Mouse (Mus musculus): ENCODE measurements around the gene Dst.
"Not testable (repeated sequence)": the region's sequence is repeated elsewhere in the genome, so short reads cannot be mapped to it uniquely, and the experiment has no call there.

Gene Dst

DNA sequence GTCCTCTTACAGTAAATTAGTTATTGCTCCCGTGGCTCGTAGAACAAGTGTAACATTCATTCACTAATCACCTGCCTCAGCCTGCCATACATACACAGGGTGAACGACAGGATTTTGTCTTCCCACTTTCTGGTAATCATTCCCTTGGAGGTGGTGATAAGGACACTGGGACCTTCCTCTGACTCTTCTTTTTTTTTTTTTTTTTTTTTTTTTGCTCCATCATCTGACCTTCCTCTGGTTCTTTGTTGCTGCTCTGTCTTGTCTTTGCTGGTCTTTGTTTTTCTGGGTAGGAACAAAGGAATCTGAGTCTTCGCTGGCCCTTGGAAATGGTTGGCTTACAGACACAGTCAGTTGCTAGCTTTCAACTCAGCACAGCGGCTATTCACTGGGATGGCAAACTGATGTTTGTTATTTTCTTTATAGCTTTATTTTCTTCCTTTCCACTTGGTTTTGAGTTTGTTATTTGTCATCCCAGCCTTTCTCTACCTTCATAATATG is 157.6 kb downstream of the Dst start:
- no peak for DNase-seq (ENCODE audit: low spot score)

GRCm38 (mm10) chr1:34066401-34066800 is 158.4 kb downstream of the Dst start:
- not testable (repeated sequence) for DNase-seq (ENCODE audit: low spot score)

DNA sequence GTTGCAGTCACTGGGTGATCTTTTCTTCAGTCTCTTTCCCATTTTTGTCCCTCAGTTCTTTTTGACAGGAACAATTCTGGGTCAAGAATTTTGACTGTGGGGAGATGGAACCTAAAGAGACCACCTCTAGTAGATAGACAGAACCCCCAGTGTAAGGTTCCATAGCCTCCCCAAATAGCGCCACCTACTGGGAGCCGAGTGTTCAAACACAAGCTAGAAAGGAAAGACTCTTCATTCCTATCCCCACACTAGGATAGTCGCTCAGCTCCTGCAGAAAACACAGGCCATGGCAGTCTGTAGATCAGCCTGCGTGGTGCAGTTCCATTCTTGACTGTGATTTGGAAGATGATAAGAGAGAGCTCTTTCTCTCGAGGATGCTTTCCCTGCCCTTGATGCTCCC is 160.3 kb downstream of the Dst start:
- DNase-seq (ENCODE audit: low spot score) = peak; percentile 4

GRCm38 (mm10) chr1:34069514-34070290 is 161.7 kb downstream of the Dst start:
- DNase-seq (ENCODE audit: low spot score) = no peak

DNA sequence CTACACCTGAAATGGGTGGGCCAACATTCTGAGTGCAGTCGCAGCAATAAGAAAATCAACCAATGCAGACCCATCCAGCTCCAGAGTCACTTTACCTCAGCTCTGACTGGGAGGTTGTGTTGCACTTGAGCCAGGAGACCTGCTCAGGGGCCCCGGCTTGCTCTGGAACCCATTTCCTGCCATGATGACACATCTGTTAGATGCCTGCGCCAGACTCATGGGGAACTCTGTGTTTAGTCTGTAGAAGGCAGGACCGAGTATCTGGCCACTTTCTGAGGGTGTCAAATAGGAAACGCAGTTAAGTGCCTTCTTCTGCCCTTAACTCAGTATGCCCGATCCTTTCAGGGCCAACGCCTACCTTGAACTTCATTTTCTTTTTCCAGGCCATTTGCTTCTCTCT is 162.4 kb downstream of the Dst start:
- no peak for DNase-seq (ENCODE audit: low spot score)

DNA sequence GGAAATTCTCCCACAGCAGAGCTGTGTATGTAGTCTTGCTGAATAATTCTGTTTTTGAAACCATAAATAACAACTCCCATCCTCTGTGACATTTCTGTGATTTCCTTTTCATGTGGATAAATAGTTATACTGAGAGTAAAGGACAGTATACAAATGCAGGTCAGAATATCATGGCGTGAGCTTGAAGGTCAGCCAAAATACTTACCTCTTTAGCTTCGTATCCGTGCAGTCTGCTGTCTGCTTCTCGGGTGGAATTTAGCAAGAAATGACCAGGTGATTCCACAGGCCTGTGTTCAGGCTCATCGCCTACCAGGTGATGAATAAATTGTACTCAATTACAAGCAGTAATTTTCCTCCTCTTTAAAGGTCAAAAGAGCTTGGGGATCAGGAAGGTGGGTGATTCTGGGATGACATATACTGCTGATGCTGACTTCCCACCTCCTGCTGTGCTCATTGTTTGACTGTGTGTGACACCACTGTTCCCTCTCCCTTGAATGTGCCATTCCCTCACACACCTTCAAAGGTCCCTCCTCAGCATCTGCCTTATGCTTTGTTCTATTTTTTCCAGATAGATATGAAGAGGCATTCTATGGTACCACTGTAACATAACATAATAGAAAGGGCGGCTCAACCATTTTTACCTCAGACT is 163.1 kb downstream of the Dst start:
- DNase-seq (ENCODE audit: low spot score) = no peak

- no peak for DNase-seq (ENCODE audit: low spot score)
Measured at GRCm38 (mm10) chr1:34072262-34072661, 164.2 kb downstream of the Dst start.

- DNase-seq (ENCODE audit: low spot score) = no peak
Measured at GRCm38 (mm10) chr1:34073436-34074169, 165.6 kb downstream of the Dst start.

GRCm38 (mm10) chr1:34074245-34075187 is 166.5 kb downstream of the Dst start:
- DNase-seq (ENCODE audit: low spot score) = no peak

DNA sequence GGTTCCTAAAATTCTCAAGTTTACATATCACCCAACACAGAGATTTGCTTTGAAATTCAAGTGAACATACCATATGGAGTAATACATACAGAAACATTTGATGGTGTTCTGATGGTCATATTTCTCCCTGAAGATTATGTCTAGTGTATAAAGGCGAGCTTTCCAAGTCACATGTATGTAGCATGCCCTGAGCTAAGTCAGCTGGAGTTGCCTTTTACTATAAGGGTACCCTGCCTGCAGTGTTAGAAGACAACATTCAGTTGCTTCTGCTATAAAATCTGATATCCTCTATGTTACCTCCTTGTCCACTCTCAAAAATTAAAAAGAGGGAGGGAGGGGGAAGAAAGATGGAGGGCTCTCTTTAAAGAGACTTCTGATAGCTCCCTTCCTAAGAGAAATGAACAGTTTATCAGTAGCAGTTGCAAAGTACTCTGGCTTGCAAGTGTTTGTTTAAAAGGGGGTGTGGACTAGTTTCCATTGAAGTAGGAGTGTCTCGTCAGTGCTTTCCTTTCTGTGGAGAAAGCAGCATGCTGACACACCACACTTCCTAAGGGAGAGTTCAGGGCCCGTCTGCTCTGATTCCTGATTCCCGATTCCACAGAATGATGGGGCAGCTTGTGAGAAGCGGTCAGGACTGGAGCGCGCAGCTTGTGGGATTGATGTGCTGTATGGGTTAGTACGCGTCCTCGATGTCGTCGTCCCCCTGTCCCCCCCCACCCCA is 168.8 kb downstream of the Dst start:
- DNase-seq (ENCODE audit: low spot score) = no peak

DNA sequence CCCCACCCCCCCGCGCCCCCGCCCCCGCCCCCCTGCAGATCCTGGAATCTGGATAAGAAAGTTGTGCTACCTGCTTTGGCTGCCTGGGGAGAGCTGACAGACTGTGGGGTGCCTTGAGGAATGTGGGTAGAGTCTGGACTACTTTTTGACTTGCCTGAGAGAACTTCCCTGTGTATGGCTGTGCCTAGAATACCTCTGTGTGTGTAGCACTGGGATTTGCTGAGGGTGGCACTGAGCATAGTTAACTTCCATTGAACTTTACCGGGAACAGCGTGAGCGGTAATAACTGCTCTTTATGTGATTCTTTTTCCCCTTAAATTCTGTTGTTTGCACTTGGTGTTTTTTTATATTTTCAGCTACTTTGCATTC is 169.4 kb downstream of the Dst start:
- DNase-seq (ENCODE audit: low spot score) = no peak

DNA sequence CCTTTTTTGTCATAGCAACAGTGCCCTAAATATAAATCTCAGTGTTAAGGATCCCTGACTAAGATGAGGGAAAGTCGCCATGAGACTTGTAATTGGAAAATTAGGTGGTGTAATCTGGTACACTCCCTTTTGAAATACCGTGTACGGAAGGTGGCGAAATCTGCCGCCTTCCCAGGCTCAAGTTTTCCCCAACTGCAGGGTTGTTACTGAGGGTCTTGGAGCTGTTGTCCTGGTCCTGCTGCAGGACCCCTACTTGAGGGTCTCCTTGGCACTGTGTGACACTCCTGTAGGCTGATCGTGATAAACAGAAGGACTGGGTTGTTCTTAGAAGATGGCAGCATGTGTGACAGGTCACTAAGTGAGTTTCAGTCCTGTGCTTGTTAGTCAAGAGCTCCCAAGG is 169.9 kb downstream of the Dst start:
- no peak for DNase-seq (ENCODE audit: low spot score)

DNA sequence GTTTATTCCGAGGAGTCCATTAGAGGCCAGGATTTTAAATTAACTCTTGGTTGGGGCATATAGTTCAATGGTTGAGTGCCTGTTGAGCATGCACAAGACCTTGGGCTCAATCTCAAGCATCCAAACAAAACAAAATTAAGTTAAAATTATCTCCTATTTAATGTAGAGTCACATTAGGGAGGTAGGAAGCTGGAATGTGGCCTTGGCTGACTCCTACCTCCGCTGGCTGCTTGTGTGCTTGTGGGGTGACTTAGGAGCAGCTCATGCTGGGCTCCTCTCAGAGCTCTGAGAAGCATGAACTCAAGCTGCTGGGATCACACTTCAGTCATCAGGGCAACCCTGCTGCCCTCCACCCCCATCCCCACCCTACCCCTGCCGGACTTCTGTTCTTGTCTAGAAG is 181.0 kb downstream of the Dst start:
- DNase-seq (ENCODE audit: low spot score) = no peak

DNA sequence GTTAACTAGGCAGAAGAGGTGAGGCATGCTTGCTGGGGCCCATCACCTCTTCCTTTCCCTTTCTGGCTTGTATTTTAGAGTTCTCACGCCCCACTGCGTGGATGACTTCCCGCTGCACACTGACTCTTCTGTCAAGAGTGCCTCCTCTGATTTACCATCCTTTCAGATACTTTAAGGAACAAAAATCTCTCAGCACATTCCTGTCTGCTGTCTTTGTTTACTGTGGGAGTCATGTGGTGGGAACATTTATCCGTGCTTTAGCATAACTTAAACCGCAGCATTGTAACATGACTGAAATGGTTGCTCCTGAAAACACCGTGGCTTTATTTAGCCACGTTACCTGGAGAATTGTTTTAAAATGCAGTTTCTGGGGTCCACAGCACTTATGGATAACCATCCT is 182.7 kb downstream of the Dst start:
- no peak for DNase-seq (ENCODE audit: low spot score)

DNA sequence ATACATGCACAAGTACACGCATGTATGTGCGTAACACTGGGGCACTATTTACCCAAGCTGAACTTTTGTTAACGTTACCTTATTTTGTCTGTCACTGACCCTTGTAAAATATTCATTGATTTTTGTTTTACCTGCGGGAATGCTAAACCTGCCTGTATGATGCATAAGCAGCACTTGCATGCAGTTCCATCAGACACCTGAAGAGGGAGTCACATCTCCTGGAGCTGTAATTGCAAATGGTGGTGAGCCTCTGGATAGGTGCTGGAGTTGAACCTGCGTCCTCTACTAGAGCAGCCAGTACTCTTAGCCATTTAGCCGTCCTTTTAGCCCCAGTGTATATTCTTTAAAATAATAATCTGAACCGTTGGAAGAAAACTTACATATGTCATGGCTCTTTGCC is 185.6 kb downstream of the Dst start:
- peak; percentile 3 for DNase-seq (ENCODE audit: low spot score)

GRCm38 (mm10) chr1:34094301-34094700 is 186.3 kb downstream of the Dst start:
- DNase-seq (ENCODE audit: low spot score) = no peak

GRCm38 (mm10) chr1:34095173-34095572 is 187.1 kb downstream of the Dst start:
- DNase-seq (ENCODE audit: low spot score) = no peak

GRCm38 (mm10) chr1:34096923-34097322 is 188.9 kb downstream of the Dst start:
- DNase-seq (ENCODE audit: low spot score) = no peak

- DNase-seq (ENCODE audit: low spot score) = no peak
Measured at GRCm38 (mm10) chr1:34097640-34098039, 189.6 kb downstream of the Dst start.

- no peak for DNase-seq (ENCODE audit: low spot score)
Measured at GRCm38 (mm10) chr1:34099439-34099838, 191.4 kb downstream of the Dst start.

DNA sequence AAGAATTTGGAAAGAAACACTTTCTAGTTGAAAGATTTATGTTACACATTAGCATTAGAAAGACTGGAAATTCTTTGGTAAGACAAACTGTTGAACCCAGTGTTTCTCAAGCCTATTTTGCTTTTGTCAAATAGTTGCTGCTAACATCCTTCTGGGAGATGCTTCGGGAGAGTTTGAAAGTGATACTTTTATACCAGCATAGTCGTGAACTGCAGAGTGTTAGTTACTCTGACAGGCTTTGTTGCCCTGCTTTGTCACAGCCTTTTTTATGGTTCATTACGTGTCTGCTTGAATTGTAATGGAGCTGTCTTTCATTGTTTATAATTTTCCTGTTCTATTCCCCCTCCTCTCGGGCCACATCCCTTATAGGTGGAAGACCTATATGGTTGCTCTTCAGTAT is 192.4 kb downstream of the Dst start:
- DNase-seq (ENCODE audit: low spot score) = no peak
